Mouse (Mus musculus) hindbrain, embryonic 16.5 days (tissue): ENCODE results near the gene Adgrg1. TPM values are rescaled to one million over a fixed set of nuclear protein-coding genes. Genes with fewer than 3 reads are reported as not detected.

ENCODE experiments used
- ATAC-seq: fragments of 200-750 bp; cut with Nextera tagmentation; 2 replicates; pipeline ENCODE4 v1.8.0; 2017; ENCODE audit warnings: moderate TSS enrichment, moderate library complexity
- H3K27ac ChIP-seq: fragments of 300-500 bp; sonication (generic); 2 replicates; pipeline ENCODE4 v1.5.1; 2014; ENCODE audit warnings: low read depth, mild to moderate bottlenecking, control low read depth, low read length, moderate library complexity
- H3K27me3 ChIP-seq: fragments of 300-500 bp; sonication (generic); replicated peaks from 2 replicates; pipeline ENCODE4 v1.6.1; 2014; ENCODE audit warnings: low read length; ENCODE audit not compliant: control insufficient read depth, insufficient read depth
- H3K36me3 ChIP-seq: fragments of 300-500 bp; sonication (generic); 2 replicates; pipeline ENCODE4 v1.6.1; 2014; ENCODE audit warnings: mild to moderate bottlenecking, low read length, moderate library complexity, mixed read lengths; ENCODE audit not compliant: control insufficient read depth, insufficient read depth
- H3K4me1 ChIP-seq: fragments of 300-500 bp; sonication (generic); 2 replicates; pipeline ENCODE4 v1.6.1; 2014; ENCODE audit warnings: low read depth, low read length; ENCODE audit not compliant: control insufficient read depth, insufficient read depth
- H3K4me2 ChIP-seq: fragments of 300-500 bp; sonication (generic); 2 replicates; pipeline ENCODE4 v1.6.1; 2014; ENCODE audit warnings: mild to moderate bottlenecking, low read length, control low read depth, moderate library complexity
- H3K4me3 ChIP-seq: fragments of 300-500 bp; sonication (generic); 2 replicates; pipeline ENCODE4 v1.5.1; 2014; ENCODE audit warnings: mild to moderate bottlenecking, low read length, control low read depth, moderate library complexity
- H3K9ac ChIP-seq: fragments of 300-500 bp; sonication (generic); 2 replicates; pipeline ENCODE4 v1.6.1; 2014; ENCODE audit warnings: low read depth, mild to moderate bottlenecking, control low read depth, low read length, moderate library complexity
- H3K9me3 ChIP-seq: fragments of 300-500 bp; sonication (generic); 2 replicates; pipeline ENCODE4 v1.6.1; 2014; ENCODE audit warnings: mild to moderate bottlenecking, low read length, moderate library complexity; ENCODE audit not compliant: control insufficient read depth
- WGBS: fragments of 180-500 bp; shearing (Covaris S2); extraction: QIAGEN DNeasy Blood & Tissue Kit; methylation state at CpG from one replicate; pipeline ENCODE4 v1.1.7; 2014; 5-methylcytosine and 5-hydroxymethylcytosine counted together
- polyA plus RNA-seq: library from polyadenylated mRNA; unstranded; fragments of >200 nt; fragmentation: Nextera tagmentation; extraction: Ambion mirVana; gene quantifications from 2 replicates; pipeline ENCODE4 v1.2.1, GENCODE M21; 2015

Adgrg1 gene
- polyA plus RNA-seq, 1 experiment from 2014 or later: 112 TPM

GRCm38 (mm10) chr8:94950458-94950857 is 24.1 kb upstream of the Adgrg1 start:
- peak; percentile 25; the same call in 1 of the 2 replicates for ATAC-seq
- 75% methylated on average over 5 of the region's 5 CpGs for WGBS
- H3K27ac ChIP-seq: no peak overlapping the region
- H3K9me3 ChIP-seq: no peaks in the 10 kb centered on the region
- H3K36me3 ChIP-seq: no peaks in the 10 kb centered on the region
- no peak overlapping the region for H3K4me3 ChIP-seq
- H3K27me3 ChIP-seq: no peaks in the 10 kb centered on the region
- no peak overlapping the region for H3K4me2 ChIP-seq
- H3K4me1 ChIP-seq: no peaks in the 10 kb centered on the region
- H3K9ac ChIP-seq: no peak overlapping the region

GRCm38 (mm10) chr8:94952086-94952485 is 22.5 kb upstream of the Adgrg1 start:
- H3K4me2 ChIP-seq: no peak overlapping the region
- no peaks in the 10 kb centered on the region for H3K4me1 ChIP-seq
- no peaks in the 10 kb centered on the region for H3K9me3 ChIP-seq
- WGBS: 81% methylated on average over 5 of the region's 5 CpGs
- H3K4me3 ChIP-seq: no peak overlapping the region
- no peaks in the 10 kb centered on the region for H3K27me3 ChIP-seq
- no peaks in the 10 kb centered on the region for H3K36me3 ChIP-seq
- H3K27ac ChIP-seq: no peak overlapping the region
- no peak for ATAC-seq
- no peak overlapping the region for H3K9ac ChIP-seq

GRCm38 (mm10) chr8:94953624-94954367 is 20.8 kb upstream of the Adgrg1 start:
- Histone ChIP-seq H3K4me3 (no peak overlapping the region), H3K9me3 (no peaks in the 10 kb centered on the region), H3K4me2 (no peak overlapping the region), H3K36me3 (no peaks in the 10 kb centered on the region), H3K4me1 (no peaks in the 10 kb centered on the region), H3K27ac (no peak overlapping the region), H3K9ac (no peak overlapping the region), H3K27me3 (no peaks in the 10 kb centered on the region)
- WGBS: 74% methylated on average over 7 of the region's 7 CpGs
- no peak for ATAC-seq

DNA sequence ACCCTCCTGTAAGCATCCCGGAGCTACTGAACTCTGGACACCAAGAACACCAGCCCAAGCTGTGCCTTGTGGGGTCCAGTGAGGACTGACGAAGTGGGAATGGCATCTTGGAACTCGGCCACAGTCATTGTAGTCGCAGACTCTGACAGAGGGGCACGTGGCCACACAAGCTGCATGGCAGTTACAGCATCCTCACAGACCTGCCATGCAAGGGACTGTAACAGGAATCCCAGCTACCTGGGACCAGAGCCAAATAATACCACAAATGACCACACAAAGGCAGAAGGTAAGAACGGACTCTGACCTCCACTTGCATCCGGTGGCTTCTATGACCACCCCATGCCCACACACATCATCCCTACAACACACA is 20.2 kb upstream of the Adgrg1 start:
- H3K27me3 ChIP-seq: no peaks in the 10 kb centered on the region
- H3K9me3 ChIP-seq: no peaks in the 10 kb centered on the region
- no peak overlapping the region for H3K27ac ChIP-seq
- no peak overlapping the region for H3K9ac ChIP-seq
- H3K36me3 ChIP-seq: no peaks in the 10 kb centered on the region
- no peak for ATAC-seq
- WGBS: 50% methylated on average over 7 of the region's 7 CpGs
- H3K4me2 ChIP-seq: no peak overlapping the region
- no peak overlapping the region for H3K4me3 ChIP-seq
- no peaks in the 10 kb centered on the region for H3K4me1 ChIP-seq

DNA sequence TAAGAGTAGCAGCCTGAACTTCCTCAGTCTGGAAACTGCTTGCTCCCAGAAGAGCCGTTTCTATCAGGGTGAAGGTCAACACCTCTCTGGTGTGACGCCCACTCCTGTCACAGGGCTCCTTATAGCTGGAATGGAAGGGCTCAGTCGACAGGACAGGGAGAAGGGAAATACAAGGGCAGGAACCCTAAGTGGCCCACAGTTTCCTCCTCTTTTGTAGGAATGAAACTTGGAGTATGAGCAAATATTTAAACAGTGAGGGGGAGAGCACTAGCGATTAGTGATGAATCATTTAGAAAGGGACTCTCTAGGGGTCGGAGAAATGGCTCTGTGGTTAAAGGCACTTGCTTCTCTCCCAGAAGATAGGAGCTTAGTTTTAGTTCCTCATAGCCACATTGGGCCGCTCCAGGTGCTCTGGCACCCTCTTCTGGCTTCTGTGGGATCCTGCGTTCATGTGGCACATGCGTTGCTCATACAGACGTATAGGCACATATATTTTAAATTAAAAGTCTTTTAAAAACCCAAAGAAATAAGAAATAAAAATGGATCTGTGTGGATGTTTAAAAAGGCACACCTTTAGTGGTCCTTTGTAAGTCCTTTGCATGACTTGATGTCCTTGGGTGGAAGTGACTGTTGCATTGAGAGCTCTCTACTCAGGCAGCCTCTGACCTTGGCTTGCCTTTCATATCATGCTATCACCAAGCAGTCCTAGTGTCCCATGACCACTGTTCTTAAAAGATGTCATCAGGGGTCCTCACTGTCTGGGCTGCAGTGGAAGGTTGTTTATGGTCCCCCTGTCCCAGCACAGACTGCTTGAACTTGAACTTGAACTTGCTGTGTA is 19.4 kb upstream of the Adgrg1 start:
- Histone ChIP-seq H3K36me3 (no peaks in the 10 kb centered on the region), H3K4me2 (no peak overlapping the region), H3K9me3 (no peaks in the 10 kb centered on the region), H3K27ac (no peak overlapping the region), H3K9ac (no peak overlapping the region), H3K4me3 (no peak overlapping the region), H3K4me1 (no peaks in the 10 kb centered on the region), H3K27me3 (no peaks in the 10 kb centered on the region)
- 42% methylated on average over 9 of the region's 9 CpGs for WGBS
- no peak for ATAC-seq

DNA sequence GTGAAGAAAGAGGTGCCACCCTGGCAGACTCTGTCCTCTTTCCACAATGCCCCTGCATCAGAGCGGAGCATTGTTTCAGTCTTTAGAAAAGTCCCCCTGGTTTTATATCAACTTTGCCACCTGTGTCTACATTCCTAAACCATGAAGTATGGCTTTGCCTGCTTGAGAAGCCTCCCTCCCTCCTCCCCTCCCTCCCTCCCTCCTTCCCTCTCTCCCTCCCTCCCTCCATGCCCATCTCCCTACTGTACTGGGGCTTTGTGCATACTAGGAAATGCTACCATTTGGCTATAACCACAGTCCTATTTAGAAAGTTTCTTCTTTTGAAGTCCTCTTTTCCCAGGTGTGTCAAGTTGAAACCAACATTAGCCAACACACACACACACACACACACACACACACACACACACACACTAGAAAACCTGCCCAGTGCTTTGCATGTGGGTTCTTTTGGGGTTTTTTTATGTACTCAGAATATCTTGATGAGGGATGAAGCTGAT is 18.4 kb upstream of the Adgrg1 start:
- H3K4me2 ChIP-seq: no peak overlapping the region
- no peaks in the 10 kb centered on the region for H3K27me3 ChIP-seq
- no peaks in the 10 kb centered on the region for H3K9me3 ChIP-seq
- no peaks in the 10 kb centered on the region for H3K36me3 ChIP-seq
- WGBS: 100% methylated on average over 1 of the region's 1 CpGs
- H3K4me1 ChIP-seq: no peaks in the 10 kb centered on the region
- no peak overlapping the region for H3K4me3 ChIP-seq
- no peak overlapping the region for H3K9ac ChIP-seq
- no peak for ATAC-seq
- H3K27ac ChIP-seq: no peak overlapping the region

- Histone ChIP-seq H3K27ac (no peak overlapping the region), H3K36me3 (no peaks in the 10 kb centered on the region), H3K4me1 (no peaks in the 10 kb centered on the region), H3K4me2 (no peak overlapping the region), H3K9me3 (no peaks in the 10 kb centered on the region), H3K4me3 (no peak overlapping the region), H3K27me3 (no peaks in the 10 kb centered on the region), H3K9ac (no peak overlapping the region)
- WGBS: 86% methylated on average over 1 of the region's 1 CpGs
- ATAC-seq: no peak
These were observed 12.3 kb upstream of the Adgrg1 start for GRCm38 (mm10) chr8:94962201-94962600.

- Histone ChIP-seq H3K4me2 (no peak overlapping the region), H3K36me3 (no peaks in the 10 kb centered on the region), H3K27me3 (no peaks in the 10 kb centered on the region), H3K9me3 (no peaks in the 10 kb centered on the region), H3K4me3 (no peak overlapping the region), H3K4me1 (no peaks in the 10 kb centered on the region), H3K27ac (no peak overlapping the region), H3K9ac (no peak overlapping the region)
- whole genome bisulfite sequencing: 58% methylated on average over 10 of the region's 10 CpGs
- no peak for ATAC-seq
These were observed 9.7 kb upstream of the Adgrg1 start for GRCm38 (mm10) chr8:94964828-94965227.

- no peaks in the 10 kb centered on the region for H3K4me1 ChIP-seq
- no peaks in the 10 kb centered on the region for H3K9me3 ChIP-seq
- H3K27ac ChIP-seq: no peak overlapping the region
- H3K9ac ChIP-seq: no peak overlapping the region
- H3K27me3 ChIP-seq: no peaks in the 10 kb centered on the region
- no peaks in the 10 kb centered on the region for H3K36me3 ChIP-seq
- no peak for ATAC-seq
- WGBS: 13% methylated on average over 7 of the region's 7 CpGs
- no peak overlapping the region for H3K4me2 ChIP-seq
- H3K4me3 ChIP-seq: no peak overlapping the region
These were observed 8.0 kb upstream of the Adgrg1 start for GRCm38 (mm10) chr8:94966578-94966977.
